Mouse (Mus musculus) intestine, embryonic 15.5 days (tissue): ENCODE measurements at regions not wholly inside any gene's neighbourhood (a gene's known extent, or its start where the extent isn't known, plus 50 kb on each side); places are given as distances from the start of the nearest gene placed in this dataset.

Experiments
- ATAC-seq: fragments of 200-750 bp; cut with Nextera tagmentation; 2 replicates; pipeline ENCODE4 v1.8.0; 2017; ENCODE audit warnings: moderate TSS enrichment, moderate library complexity
- H3K27ac ChIP-seq: fragments of 300-500 bp; sonication (generic); 2 replicates; pipeline ENCODE4 v1.5.1; 2015; ENCODE audit warnings: mild to moderate bottlenecking, inconsistent platforms
- H3K27me3 ChIP-seq: fragments of 300-500 bp; sonication (generic); replicated peaks from 2 replicates; pipeline ENCODE4 v1.6.1; 2015; ENCODE audit warnings: inconsistent platforms
- H3K36me3 ChIP-seq: fragments of 300-500 bp; sonication (generic); 2 replicates; pipeline ENCODE4 v1.6.1; 2015; ENCODE audit warnings: inconsistent platforms
- H3K4me1 ChIP-seq: fragments of 300-500 bp; sonication (generic); replicated peaks from 2 replicates; pipeline ENCODE4 v1.6.1; 2015; ENCODE audit warnings: inconsistent platforms
- H3K4me2 ChIP-seq: fragments of 300-500 bp; sonication (generic); replicated peaks from 2 replicates; pipeline ENCODE4 v1.6.1; 2015; ENCODE audit warnings: mild to moderate bottlenecking, inconsistent platforms
- H3K4me3 ChIP-seq: fragments of 300-500 bp; sonication (generic); replicated peaks from 2 replicates; pipeline ENCODE4 v1.5.1; 2015; ENCODE audit warnings: inconsistent platforms
- H3K9ac ChIP-seq: fragments of 300-500 bp; sonication (generic); 2 replicates; pipeline ENCODE4 v1.6.1; 2015; ENCODE audit warnings: inconsistent platforms
- H3K9me3 ChIP-seq: fragments of 300-500 bp; sonication (generic); 2 replicates; pipeline ENCODE4 v1.6.1; 2016; ENCODE audit warnings: inconsistent platforms
- WGBS: fragments of 180-500 bp; shearing (Covaris S2); methylation state at CpG from one replicate; pipeline ENCODE4 v1.1.7; 2015; 5-methylcytosine and 5-hydroxymethylcytosine counted together

- H3K4me2 ChIP-seq, result no peak overlapping the region
- no peaks in the 10 kb centered on the region for H3K36me3 ChIP-seq
- no peak overlapping the region for H3K4me3 ChIP-seq
- no peak overlapping the region for H3K27ac ChIP-seq
- H3K9me3 ChIP-seq, result no peaks in the 10 kb centered on the region
- ATAC-seq, result no peak
- H3K27me3 ChIP-seq, result no peaks in the 10 kb centered on the region
- no peak overlapping the region for H3K9ac ChIP-seq
- no peaks in the 10 kb centered on the region for H3K4me1 ChIP-seq
- WGBS, result 77% methylated on average over 7 of the region's 7 CpGs
Measured at GRCm38 (mm10) chr15:28081147-28081546, 55.5 kb upstream of the Trio start.

- no peak overlapping the region for H3K4me2 ChIP-seq
- 84% methylated on average over 5 of the region's 5 CpGs for WGBS
Measured at GRCm38 (mm10) chr15:28082411-28082810, 56.8 kb upstream of the Trio start.

GRCm38 (mm10) chr15:28105956-28106355, 80.3 kb upstream of the Trio start:
- Histone ChIP-seq H3K9me3 (no peaks in the 10 kb centered on the region), H3K4me2 (no peak overlapping the region), H3K36me3 (no peaks in the 10 kb centered on the region), H3K9ac (no peak overlapping the region), H3K4me1 (no peaks in the 10 kb centered on the region), H3K4me3 (no peak overlapping the region), H3K27ac (no peak overlapping the region), H3K27me3 (no peaks in the 10 kb centered on the region)
- ATAC-seq, result no peak
- 66% methylated on average over 5 of the region's 5 CpGs for WGBS

More at GRCm38 (mm10) chr15:28082411-28082810, 56.8 kb upstream of the Trio start:
- H3K27me3 ChIP-seq, result no peaks in the 10 kb centered on the region
- H3K36me3 ChIP-seq, result no peaks in the 10 kb centered on the region
- no peak for ATAC-seq
- no peaks in the 10 kb centered on the region for H3K4me1 ChIP-seq
- no peak overlapping the region for H3K27ac ChIP-seq
- no peak overlapping the region for H3K9ac ChIP-seq
- H3K4me3 ChIP-seq, result no peak overlapping the region
- H3K9me3 ChIP-seq, result no peaks in the 10 kb centered on the region

GRCm38 (mm10) chr15:28109916-28110315, 84.3 kb upstream of the Trio start:
- no peaks in the 10 kb centered on the region for H3K27me3 ChIP-seq

GRCm38 (mm10) chr15:28113491-28113890, 87.8 kb upstream of the Trio start:
- H3K9me3 ChIP-seq, result no peaks in the 10 kb centered on the region
- no peak overlapping the region for H3K27ac ChIP-seq
- H3K9ac ChIP-seq, result no peak overlapping the region
- no peak overlapping the region for H3K4me2 ChIP-seq
- no peaks in the 10 kb centered on the region for H3K27me3 ChIP-seq
- no peaks in the 10 kb centered on the region for H3K4me1 ChIP-seq
- no peak overlapping the region for H3K4me3 ChIP-seq
- 78% methylated on average over 4 of the region's 4 CpGs for WGBS
- H3K36me3 ChIP-seq, result no peaks in the 10 kb centered on the region
- ATAC-seq, result no peak

More at GRCm38 (mm10) chr15:28109916-28110315, 84.3 kb upstream of the Trio start:
- 80% methylated on average over 8 of the region's 8 CpGs for WGBS
- Histone ChIP-seq H3K4me3 (no peak overlapping the region), H3K4me1 (no peaks in the 10 kb centered on the region), H3K4me2 (no peak overlapping the region), H3K27ac (no peak overlapping the region), H3K36me3 (no peaks in the 10 kb centered on the region), H3K9ac (no peak overlapping the region), H3K9me3 (no peaks in the 10 kb centered on the region)
- ATAC-seq, result no peak

GRCm38 (mm10) chr15:28114180-28114747, 88.6 kb upstream of the Trio start:
- Histone ChIP-seq H3K36me3 (no peaks in the 10 kb centered on the region), H3K27ac (no peak overlapping the region), H3K9ac (no peak overlapping the region), H3K4me1 (no peaks in the 10 kb centered on the region), H3K4me3 (no peak overlapping the region), H3K27me3 (no peaks in the 10 kb centered on the region), H3K9me3 (no peaks in the 10 kb centered on the region), H3K4me2 (no peak overlapping the region)
- 80% methylated on average over 6 of the region's 6 CpGs for WGBS
- no peak for ATAC-seq

GRCm38 (mm10) chr15:28126846-28127245, 76.7 kb upstream of the Dnah5 start:
- Histone ChIP-seq H3K9ac (no peak overlapping the region), H3K27me3 (no peaks in the 10 kb centered on the region), H3K4me3 (no peak overlapping the region), H3K4me2 (no peak overlapping the region), H3K36me3 (no peaks in the 10 kb centered on the region), H3K9me3 (no peaks in the 10 kb centered on the region), H3K27ac (no peak overlapping the region), H3K4me1 (no peaks in the 10 kb centered on the region)
- no peak for ATAC-seq
- WGBS, result 76% methylated on average over 3 of the region's 3 CpGs

- no peaks in the 10 kb centered on the region for H3K4me1 ChIP-seq
- no peak for ATAC-seq
- no peaks in the 10 kb centered on the region for H3K27me3 ChIP-seq
- H3K9ac ChIP-seq, result no peak overlapping the region
- 93% methylated on average over 7 of the region's 7 CpGs for WGBS
- H3K27ac ChIP-seq, result no peak overlapping the region
- no peaks in the 10 kb centered on the region for H3K36me3 ChIP-seq
- no peak overlapping the region for H3K4me2 ChIP-seq
- no peak overlapping the region for H3K4me3 ChIP-seq
- H3K9me3 ChIP-seq, result no peaks in the 10 kb centered on the region
Measured at GRCm38 (mm10) chr15:28129536-28129935, 74.0 kb upstream of the Dnah5 start.

GRCm38 (mm10) chr15:28131546-28131945, 72.0 kb upstream of the Dnah5 start:
- H3K4me3 ChIP-seq, result no peak overlapping the region
- ATAC-seq, result no peak
- no peak overlapping the region for H3K27ac ChIP-seq

GRCm38 (mm10) chr15:28133171-28133810, 70.3 kb upstream of the Dnah5 start:
- Histone ChIP-seq H3K9ac (no peak overlapping the region), H3K36me3 (no peaks in the 10 kb centered on the region), H3K4me3 (no peak overlapping the region), H3K27ac (no peak overlapping the region), H3K4me1 (no peaks in the 10 kb centered on the region), H3K27me3 (no peaks in the 10 kb centered on the region), H3K9me3 (no peaks in the 10 kb centered on the region), H3K4me2 (no peak overlapping the region)
- no peak for ATAC-seq
- 45% methylated on average over 10 of the region's 10 CpGs for WGBS

More at GRCm38 (mm10) chr15:28131546-28131945, 72.0 kb upstream of the Dnah5 start:
- Histone ChIP-seq H3K36me3 (no peaks in the 10 kb centered on the region), H3K4me2 (no peak overlapping the region), H3K9ac (no peak overlapping the region), H3K9me3 (no peaks in the 10 kb centered on the region), H3K27me3 (no peaks in the 10 kb centered on the region), H3K4me1 (no peaks in the 10 kb centered on the region)
- 88% methylated on average over 4 of the region's 4 CpGs for WGBS

- Histone ChIP-seq H3K27ac (no peak overlapping the region), H3K36me3 (no peaks in the 10 kb centered on the region), H3K9me3 (no peaks in the 10 kb centered on the region), H3K4me1 (no peaks in the 10 kb centered on the region), H3K4me3 (no peak overlapping the region), H3K4me2 (no peak overlapping the region), H3K27me3 (no peaks in the 10 kb centered on the region), H3K9ac (no peak overlapping the region)
- no peak for ATAC-seq
- 60% methylated on average over 2 of the region's 2 CpGs for WGBS
Measured at GRCm38 (mm10) chr15:28134206-28134605, 69.3 kb upstream of the Dnah5 start.

GRCm38 (mm10) chr15:28138806-28139205, 64.7 kb upstream of the Dnah5 start:
- Histone ChIP-seq H3K9ac (no peak overlapping the region), H3K9me3 (no peaks in the 10 kb centered on the region), H3K27me3 (no peaks in the 10 kb centered on the region), H3K4me3 (no peak overlapping the region), H3K4me2 (no peak overlapping the region), H3K4me1 (no peaks in the 10 kb centered on the region), H3K36me3 (no peaks in the 10 kb centered on the region), H3K27ac (no peak overlapping the region)
- no peak for ATAC-seq
- WGBS, result 89% methylated on average over 2 of the region's 2 CpGs

- no peak overlapping the region for H3K9ac ChIP-seq
- no peak overlapping the region for H3K4me3 ChIP-seq
- H3K9me3 ChIP-seq, result no peaks in the 10 kb centered on the region
- ATAC-seq, result no peak
- 95% methylated on average over 8 of the region's 8 CpGs for WGBS
- H3K27ac ChIP-seq, result no peak overlapping the region
- H3K4me1 ChIP-seq, result no peaks in the 10 kb centered on the region
- H3K4me2 ChIP-seq, result no peak overlapping the region
- no peaks in the 10 kb centered on the region for H3K36me3 ChIP-seq
- no peaks in the 10 kb centered on the region for H3K27me3 ChIP-seq
Measured at GRCm38 (mm10) chr15:28140301-28140700, 63.3 kb upstream of the Dnah5 start.
